Mouse (Mus musculus) lung, embryonic 16.5 days (tissue): ENCODE results near the gene Tenm3. TPM values are rescaled to one million over a fixed set of nuclear protein-coding genes. Genes with fewer than 3 reads are reported as not detected.
A peak's percentile ranks its signal among the peaks of the same experiment; 100 is the strongest.

Experiments used
- ATAC-seq: fragments of 200-750 bp; cut with Nextera tagmentation; 2 replicates; pipeline ENCODE4 v1.8.0; 2017; ENCODE audit warnings: low read depth, mild to moderate bottlenecking, moderate library complexity
- H3K27ac ChIP-seq: fragments of 300-500 bp; sonication (generic); 2 replicates; pipeline ENCODE4 v1.5.1; 2014; ENCODE audit warnings: mild to moderate bottlenecking, control low read depth, low read length
- H3K27me3 ChIP-seq: fragments of 300-500 bp; sonication (generic); 2 replicates; pipeline ENCODE4 v1.6.1; 2014; ENCODE audit warnings: low read depth, low read length, mixed read lengths; ENCODE audit not compliant: control insufficient read depth, insufficient read depth
- H3K36me3 ChIP-seq: fragments of 300-500 bp; sonication (generic); 2 replicates; pipeline ENCODE4 v1.6.1; 2014; ENCODE audit warnings: low read length; ENCODE audit not compliant: control insufficient read depth, insufficient read depth
- H3K4me1 ChIP-seq: fragments of 300-500 bp; sonication (generic); replicated peaks from 2 replicates; pipeline ENCODE4 v1.6.1; 2014; ENCODE audit warnings: low read length, mixed read lengths; ENCODE audit not compliant: control insufficient read depth, insufficient read depth
- H3K4me2 ChIP-seq: fragments of 300-500 bp; sonication (generic); 2 replicates; pipeline ENCODE4 v1.6.1; 2014; ENCODE audit warnings: low read depth, low read length, control low read depth
- H3K4me3 ChIP-seq: fragments of 300-500 bp; sonication (generic); 2 replicates; pipeline ENCODE4 v1.5.1; 2014; ENCODE audit warnings: mild to moderate bottlenecking, low read length, control low read depth
- H3K9ac ChIP-seq: fragments of 300-500 bp; sonication (generic); 2 replicates; pipeline ENCODE4 v1.6.1; 2014; ENCODE audit warnings: low read length, control low read depth
- H3K9me3 ChIP-seq: fragments of 300-500 bp; sonication (generic); 2 replicates; pipeline ENCODE4 v1.6.1; 2016; ENCODE audit warnings: low read length; ENCODE audit not compliant: control insufficient read depth
- WGBS: fragments of 180-500 bp; shearing (Covaris S2); extraction: QIAGEN DNeasy Blood & Tissue Kit; methylation state at CpG from one replicate; pipeline ENCODE4 v1.1.7; 2014; 5-methylcytosine and 5-hydroxymethylcytosine counted together
- polyA plus RNA-seq: library from polyadenylated mRNA; unstranded; fragments of >200 nt; fragmentation: Nextera tagmentation; extraction: Ambion mirVana; gene quantifications from 2 replicates; pipeline ENCODE4 v1.2.1, GENCODE M21; 2015

Tenm3 gene
- polyA plus RNA-seq, 1 experiment from 2014 or later, result 4.1 TPM

GRCm38 (mm10) chr8:48819348-48819747 lies 24.4 kb downstream of the Tenm3 start:
- Histone ChIP-seq H3K4me2 (peak overlapping the region; percentile 45), H3K36me3 (no peaks in the 10 kb centered on the region), H3K9ac (no peak overlapping the region), H3K27ac (peak overlapping the region; percentile 44), H3K27me3 (peaks cover 8% of the 10 kb centered on the region), H3K4me1 (no peaks in the 10 kb centered on the region), H3K4me3 (peak overlapping the region; percentile 18; the same call in 1 of the 2 replicates), H3K9me3 (no peaks in the 10 kb centered on the region)
- peak; percentile 94 for ATAC-seq
- 32% methylated on average over 5 of the region's 5 CpGs for WGBS

- Histone ChIP-seq H3K4me2 (no peak overlapping the region), H3K27me3 (peaks cover 8% of the 10 kb centered on the region), H3K4me3 (no peak overlapping the region), H3K9ac (no peak overlapping the region), H3K4me1 (no peaks in the 10 kb centered on the region), H3K36me3 (no peaks in the 10 kb centered on the region), H3K9me3 (no peaks in the 10 kb centered on the region), H3K27ac (no peak overlapping the region)
- 55% methylated on average over 13 of the region's 13 CpGs for WGBS
- ATAC-seq, result no peak
These were observed 26.8 kb downstream of the Tenm3 start for GRCm38 (mm10) chr8:48816941-48817340.

DNA sequence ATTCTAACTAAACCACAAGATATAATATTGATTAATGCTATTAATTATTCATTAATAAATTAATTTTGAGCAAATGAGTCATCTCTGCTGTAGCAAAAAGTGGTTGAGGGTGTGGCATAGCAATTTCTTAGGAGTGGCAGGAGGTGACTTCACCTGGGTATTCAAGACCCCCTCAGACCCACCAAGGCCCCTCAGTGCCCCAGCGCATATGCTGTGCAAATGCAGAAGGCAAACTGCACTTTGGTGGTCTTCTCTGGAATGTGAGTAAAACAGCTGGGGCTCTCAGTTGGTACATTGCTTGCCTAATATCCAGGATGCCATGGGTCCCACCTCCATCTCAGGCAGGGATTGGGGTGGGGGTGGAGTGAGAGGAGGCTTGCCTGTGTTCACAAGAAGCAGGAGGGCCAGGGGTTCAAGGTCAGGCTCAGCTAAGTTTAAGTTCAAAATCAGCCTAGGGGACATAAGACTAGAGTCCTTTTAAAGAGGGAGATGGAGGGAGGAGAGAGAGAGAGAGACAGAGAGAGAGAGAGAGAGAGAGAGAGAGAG lies 31.5 kb downstream of the Tenm3 start:
- Histone ChIP-seq H3K4me3 (no peak overlapping the region), H3K27me3 (peaks cover 2% of the 10 kb centered on the region; the same call in 1 of the 2 replicates), H3K4me2 (no peak overlapping the region), H3K9ac (no peak overlapping the region), H3K36me3 (no peaks in the 10 kb centered on the region), H3K27ac (no peak overlapping the region), H3K9me3 (no peaks in the 10 kb centered on the region), H3K4me1 (no peaks in the 10 kb centered on the region)
- no peak for ATAC-seq
- 92% methylated on average over 1 of the region's 1 CpGs for WGBS

DNA sequence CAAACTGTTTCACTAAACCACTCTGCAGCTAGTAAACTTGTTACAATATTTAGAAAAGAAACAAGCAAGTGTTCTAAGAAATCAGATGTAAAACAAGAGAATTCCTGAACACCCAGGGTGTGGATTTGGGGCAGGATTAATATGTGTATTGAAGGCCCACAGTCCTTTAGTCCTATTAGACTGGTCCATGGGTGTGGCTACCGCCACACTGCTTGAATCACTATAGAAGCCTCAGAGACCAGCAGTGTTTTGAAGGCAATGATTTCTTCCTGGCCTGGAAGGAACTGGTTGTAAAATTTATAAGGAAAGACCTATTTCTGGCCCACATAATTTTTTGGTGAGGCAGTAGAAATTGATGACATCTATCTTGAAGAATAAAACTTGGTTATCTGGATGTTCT lies 33.1 kb downstream of the Tenm3 start:
- Histone ChIP-seq H3K27me3 (peaks cover 7% of the 10 kb centered on the region; the same call in 1 of the 2 replicates), H3K36me3 (no peaks in the 10 kb centered on the region), H3K4me2 (no peak overlapping the region), H3K9ac (no peak overlapping the region), H3K4me3 (no peak overlapping the region), H3K9me3 (no peaks in the 10 kb centered on the region), H3K27ac (no peak overlapping the region), H3K4me1 (no peaks in the 10 kb centered on the region)
- ATAC-seq, result no peak
- 76% methylated on average over 1 of the region's 1 CpGs for WGBS

- 32% methylated on average over 3 of the region's 3 CpGs for WGBS
- peak; percentile 76 for ATAC-seq
- no peak overlapping the region for H3K27ac ChIP-seq
- peaks cover 6% of the 10 kb centered on the region; the same call in 1 of the 2 replicates for H3K27me3 ChIP-seq
- H3K9me3 ChIP-seq, result no peaks in the 10 kb centered on the region
- no peak overlapping the region for H3K4me2 ChIP-seq
- no peaks in the 10 kb centered on the region for H3K4me1 ChIP-seq
- H3K9ac ChIP-seq, result no peak overlapping the region
- H3K4me3 ChIP-seq, result no peak overlapping the region
- no peaks in the 10 kb centered on the region for H3K36me3 ChIP-seq
These were observed 34.6 kb downstream of the Tenm3 start for GRCm38 (mm10) chr8:48809104-48809503.

- H3K27me3 ChIP-seq, result peaks cover 9% of the 10 kb centered on the region; the same call in 1 of the 2 replicates
- H3K4me3 ChIP-seq, result no peak overlapping the region
- no peak overlapping the region for H3K27ac ChIP-seq
- H3K9me3 ChIP-seq, result no peaks in the 10 kb centered on the region
- no peak overlapping the region for H3K4me2 ChIP-seq
- no peak overlapping the region for H3K9ac ChIP-seq
- 48% methylated on average over 8 of the region's 8 CpGs for WGBS
- ATAC-seq, result no peak
- no peaks in the 10 kb centered on the region for H3K4me1 ChIP-seq
- no peaks in the 10 kb centered on the region for H3K36me3 ChIP-seq
These were observed 40.7 kb downstream of the Tenm3 start for GRCm38 (mm10) chr8:48803070-48803469.

DNA sequence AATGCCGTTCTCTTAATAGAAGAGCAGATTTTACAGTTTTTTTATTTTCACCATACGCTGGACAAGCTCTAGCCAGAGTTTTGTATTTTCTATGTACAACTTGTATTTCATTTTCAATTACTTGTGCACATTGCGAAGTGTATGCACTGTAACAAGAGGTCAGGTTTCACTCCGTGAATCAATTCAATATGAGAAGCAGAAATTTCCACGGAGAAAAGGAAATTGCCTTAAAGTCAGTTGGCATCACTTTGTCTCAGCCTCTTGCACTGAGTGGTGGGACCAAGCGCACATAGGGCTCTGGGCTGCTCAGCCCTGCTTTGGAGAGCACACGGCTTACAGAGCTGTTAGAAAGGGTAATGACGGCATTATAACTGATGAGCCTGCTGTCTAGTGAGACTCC lies 41.5 kb downstream of the Tenm3 start:
- H3K27me3 ChIP-seq, result peaks cover 9% of the 10 kb centered on the region; the same call in 1 of the 2 replicates
- H3K4me1 ChIP-seq, result no peaks in the 10 kb centered on the region
- H3K4me3 ChIP-seq, result no peak overlapping the region
- H3K9ac ChIP-seq, result no peak overlapping the region
- H3K27ac ChIP-seq, result no peak overlapping the region
- no peak for ATAC-seq
- 66% methylated on average over 8 of the region's 8 CpGs for WGBS
- H3K4me2 ChIP-seq, result no peak overlapping the region
- no peaks in the 10 kb centered on the region for H3K9me3 ChIP-seq
- no peaks in the 10 kb centered on the region for H3K36me3 ChIP-seq

DNA sequence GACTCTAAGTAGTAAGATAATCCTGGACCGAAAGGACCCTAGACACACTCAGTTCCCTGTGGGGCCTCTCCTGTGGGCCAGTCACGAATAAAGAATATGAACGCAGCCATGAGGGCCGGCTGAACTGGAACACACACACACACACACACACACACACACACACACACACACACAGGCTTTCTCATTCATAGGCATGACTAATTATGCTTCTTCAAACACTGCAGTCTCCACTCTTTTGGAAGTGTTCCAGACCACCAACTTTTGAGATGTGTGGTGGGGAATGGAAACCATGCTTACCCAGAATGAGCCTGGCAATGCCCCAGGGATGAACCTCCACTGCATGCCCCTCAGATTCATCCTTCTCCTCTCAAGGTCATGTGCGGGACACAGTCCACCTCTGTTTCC lies 45.8 kb downstream of the Tenm3 start:
- ATAC-seq, result no peak

DNA sequence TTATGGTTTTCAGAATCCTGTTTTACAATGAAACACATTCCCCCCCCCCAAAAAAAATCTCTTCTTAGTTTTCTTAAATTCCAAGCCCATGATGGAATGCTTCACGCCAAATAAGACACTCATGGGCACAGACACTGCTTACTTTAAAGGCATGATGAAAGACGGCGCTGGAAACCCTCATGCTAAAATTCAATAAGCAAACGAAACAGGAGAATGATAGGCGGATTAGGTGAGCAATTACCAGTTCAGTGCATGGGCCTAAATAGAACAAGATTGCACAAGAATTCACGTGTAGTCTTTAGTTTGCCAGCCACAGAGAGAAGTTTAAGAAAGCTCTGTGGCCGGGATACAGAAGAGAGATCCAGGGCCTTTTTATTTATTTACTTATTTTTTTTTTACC lies 49.5 kb downstream of the Tenm3 start:
- no peaks in the 10 kb centered on the region; the same call in 1 of the 2 replicates for H3K27me3 ChIP-seq
- 36% methylated on average over 7 of the region's 7 CpGs for WGBS
- H3K27ac ChIP-seq, result no peak overlapping the region
- no peak overlapping the region for H3K4me2 ChIP-seq
- ATAC-seq, result no peak
- no peaks in the 10 kb centered on the region for H3K9me3 ChIP-seq
- no peak overlapping the region for H3K9ac ChIP-seq
- no peaks in the 10 kb centered on the region for H3K36me3 ChIP-seq
- no peaks in the 10 kb centered on the region for H3K4me1 ChIP-seq
- no peak overlapping the region for H3K4me3 ChIP-seq

More for the DNA sequence above, 45.8 kb downstream of the Tenm3 start:
- Histone ChIP-seq H3K4me3 (no peak overlapping the region), H3K9me3 (no peaks in the 10 kb centered on the region), H3K27me3 (peaks cover 3% of the 10 kb centered on the region; the same call in 1 of the 2 replicates), H3K4me2 (no peak overlapping the region), H3K27ac (no peak overlapping the region), H3K4me1 (no peaks in the 10 kb centered on the region), H3K36me3 (no peaks in the 10 kb centered on the region), H3K9ac (no peak overlapping the region)
- WGBS, result 67% methylated on average over 5 of the region's 5 CpGs
